Mouse (Mus musculus): ENCODE measurements around the gene Tmem115. TPM values are rescaled to one million over a fixed set of nuclear protein-coding genes. Genes with fewer than 3 reads are reported as not detected.

Tmem115 gene
- 18.2 and 21.5 TPM in 2 replicates for polyA plus RNA-seq (2015; fragmentation: Nextera tagmentation; extraction: Ambion mirVana)

GRCm38 (mm10) chr9:107533791-107534407 lies at the start of gene Tmem115:
Gene Tmem115 (plus strand): TSS chr9:107533945.

GRCm38 (mm10) chr9:107541474-107542351 lies 8.0 kb downstream of the Tmem115 start, which contains the start of the genes Cyb561d2 and Nprl2:
Gene Cyb561d2 (minus strand): TSS chr9:107542193.
Gene Nprl2 (plus strand): TSS chr9:107542226.

GRCm38 (mm10) chr9:107547026-107547425 lies 13.3 kb downstream of the Tmem115 start, which contains the start of gene Zmynd10:
Gene Zmynd10 (plus strand): TSS chr9:107547298.

GRCm38 (mm10) chr9:107551117-107551889 lies 17.6 kb downstream of the Tmem115 start, which contains the start of gene Rassf1:
Gene Rassf1 (plus strand): TSS chr9:107551555.

GRCm38 (mm10) chr9:107563029-107563581 lies 29.4 kb downstream of the Tmem115 start, which contains the start of gene Tusc2:
Gene Tusc2 (plus strand): TSS chr9:107563255.

GRCm38 (mm10) chr9:107567702-107568319 lies 34.1 kb downstream of the Tmem115 start, which contains the start of gene Hyal2:
Gene Hyal2 (plus strand): TSS chr9:107567945.

GRCm38 (mm10) chr9:107576357-107577107 lies 42.8 kb downstream of the Tmem115 start, which contains the start of gene Hyal1:
Gene Hyal1 (plus strand): TSS chr9:107576927.

GRCm38 (mm10) chr9:107578587-107578986 lies 44.8 kb downstream of the Tmem115 start, which contains the start of gene Naa80:
Gene Naa80 (plus strand): TSS chr9:107578887.

GRCm38 (mm10) chr9:107580501-107581317 lies 47.0 kb downstream of the Tmem115 start, which contains the start of gene Hyal3:
Gene Hyal3 (plus strand): TSS chr9:107580818.

GRCm38 (mm10) chr9:107586974-107587832 lies 53.5 kb downstream of the Tmem115 start, which contains the start of gene Ifrd2:
Gene Ifrd2 (plus strand): TSS chr9:107587642.

Other genes starting within 250 kb of the Tmem115 start
- gene Mapkapk3, start 244.1 kb upstream of the Tmem115 start, polyA plus RNA-seq (2015; fragmentation: Nextera tagmentation; extraction: Ambion mirVana): 16.2 and 20.7 TPM in 2 replicates
- gene Cish, start 237.9 kb upstream of the Tmem115 start, polyA plus RNA-seq (2015; fragmentation: Nextera tagmentation; extraction: Ambion mirVana): 6.8 and 8.7 TPM in 2 replicates
- gene Hemk1, start 195.6 kb upstream of the Tmem115 start, polyA plus RNA-seq (2015; fragmentation: Nextera tagmentation; extraction: Ambion mirVana): 3.8 and 3.9 TPM in 2 replicates
- 0.28 TPM in 1 of 2 replicates, not detected in the other for gene 6430571L13Rik, start 193.3 kb upstream of the Tmem115 start, polyA plus RNA-seq (2015; fragmentation: Nextera tagmentation; extraction: Ambion mirVana)
- 0.20 and 0.23 TPM in 2 replicates for gene Cacna2d2, start 134.3 kb upstream of the Tmem115 start, polyA plus RNA-seq (2015; fragmentation: Nextera tagmentation; extraction: Ambion mirVana)
- 14.9 and 16.8 TPM in 2 replicates for gene Cyb561d2, start 8.2 kb downstream of the Tmem115 start, polyA plus RNA-seq (2015; fragmentation: Nextera tagmentation; extraction: Ambion mirVana)
- gene Nprl2, start 8.3 kb downstream of the Tmem115 start, polyA plus RNA-seq (2015; fragmentation: Nextera tagmentation; extraction: Ambion mirVana): 12.4 and 12.5 TPM in 2 replicates
- gene Zmynd10, start 13.4 kb downstream of the Tmem115 start, polyA plus RNA-seq (2015; fragmentation: Nextera tagmentation; extraction: Ambion mirVana): not detected in 2 replicates
- 32.9 and 34.1 TPM in 2 replicates for gene Rassf1, start 17.6 kb downstream of the Tmem115 start, polyA plus RNA-seq (2015; fragmentation: Nextera tagmentation; extraction: Ambion mirVana)
- 38.6 and 39.5 TPM in 2 replicates for gene Tusc2, start 29.3 kb downstream of the Tmem115 start, polyA plus RNA-seq (2015; fragmentation: Nextera tagmentation; extraction: Ambion mirVana)
- 28.4 and 28.8 TPM in 2 replicates for gene Hyal2, start 34.0 kb downstream of the Tmem115 start, polyA plus RNA-seq (2015; fragmentation: Nextera tagmentation; extraction: Ambion mirVana)
- 6.8 and 6.9 TPM in 2 replicates for gene Hyal1, start 43.0 kb downstream of the Tmem115 start, polyA plus RNA-seq (2015; fragmentation: Nextera tagmentation; extraction: Ambion mirVana)
- 18.5 and 20.0 TPM in 2 replicates for gene Naa80, start 44.9 kb downstream of the Tmem115 start, polyA plus RNA-seq (2015; fragmentation: Nextera tagmentation; extraction: Ambion mirVana)
- 1.8 and 2.4 TPM in 2 replicates for gene Hyal3, start 46.9 kb downstream of the Tmem115 start, polyA plus RNA-seq (2015; fragmentation: Nextera tagmentation; extraction: Ambion mirVana)
- gene Ifrd2, start 53.7 kb downstream of the Tmem115 start, polyA plus RNA-seq (2015; fragmentation: Nextera tagmentation; extraction: Ambion mirVana): 146 and 158 TPM in 2 replicates
- 1.2 TPM in 2 replicates for gene Sema3b, start 75.3 kb downstream of the Tmem115 start, polyA plus RNA-seq (2015; fragmentation: Nextera tagmentation; extraction: Ambion mirVana)
- gene Gnai2, start 101.4 kb downstream of the Tmem115 start, polyA plus RNA-seq (2015; fragmentation: Nextera tagmentation; extraction: Ambion mirVana): 287 and 324 TPM in 2 replicates
- 0.54 and 0.63 TPM in 2 replicates for gene Slc38a3, start 135.6 kb downstream of the Tmem115 start, polyA plus RNA-seq (2015; fragmentation: Nextera tagmentation; extraction: Ambion mirVana)
- gene Gnat1, start 145.8 kb downstream of the Tmem115 start, polyA plus RNA-seq (2015; fragmentation: Nextera tagmentation; extraction: Ambion mirVana): 1.5 and 2.1 TPM in 2 replicates
- 4.4 and 6.3 TPM in 2 replicates for gene Sema3f, start 176.5 kb downstream of the Tmem115 start, polyA plus RNA-seq (2015; fragmentation: Nextera tagmentation; extraction: Ambion mirVana)
- gene Rbm5, start 237.1 kb downstream of the Tmem115 start, polyA plus RNA-seq (2015; fragmentation: Nextera tagmentation; extraction: Ambion mirVana): 86.8 and 98.0 TPM in 2 replicates